Mouse (Mus musculus) cerebellum, adult 2 months (tissue): ENCODE measurements at regions not wholly inside any gene's neighbourhood (a gene's known extent, or its start where the extent isn't known, plus 50 kb on each side); places are given as distances from the start of the nearest gene placed in this dataset.

Experiments used
- CTCF ChIP-seq: fragments of 200-500 bp; IDR thresholded peaks from 2 replicates; pipeline ENCODE4 v1.5.1; 2011; ENCODE audit warnings: low read depth, mild to moderate bottlenecking, control low read depth, low read length, moderate library complexity, borderline replicate concordance; ENCODE audit not compliant: insufficient read depth
- POLR2A ChIP-seq: fragments of 200-500 bp; IDR thresholded peaks from 2 replicates; pipeline ENCODE4 v1.6.1; 2011; ENCODE audit warnings: low read length, control low read depth, borderline replicate concordance; ENCODE audit not compliant: insufficient read depth

- TF ChIP-seq POLR2A (no peak), CTCF (no peak)
These were observed 121.6 kb upstream of the Trim24 start for GRCm38 (mm10) chr6:37749016-37749415.
